Mouse (Mus musculus) brown adipose tissue, adult 24 weeks (tissue): Measurements from ENCODE around the gene Fam72a. TPM values are rescaled to one million over a fixed set of nuclear protein-coding genes. Genes with fewer than 3 reads are reported as not detected.
"Not testable (repeated sequence)": the region's sequence is repeated elsewhere in the genome, so short reads cannot be mapped to it uniquely, and the experiment has no call there.

Source experiments
- H3K27ac ChIP-seq: fragments of 200-500 bp; replicated peaks from 2 replicates; pipeline ENCODE4 v1.5.1; 2012; ENCODE audit warnings: low read depth, mild to moderate bottlenecking, low read length
- H3K4me1 ChIP-seq: fragments of 200-500 bp; 2 replicates; pipeline ENCODE4 v1.6.1; 2012; ENCODE audit warnings: low read length, mixed read lengths; ENCODE audit not compliant: control insufficient read depth, insufficient read depth, insufficient read length
- H3K4me3 ChIP-seq: fragments of 200-500 bp; 2 replicates; pipeline ENCODE4 v1.5.1; 2012; ENCODE audit warnings: low read depth, mild to moderate bottlenecking, low read length, moderate library complexity; ENCODE audit not compliant: insufficient read depth
- polyA plus RNA-seq: library from polyadenylated mRNA; stranded (reverse); fragments of >200 nt; gene quantifications from 2 replicates; pipeline ENCODE4 v1.2.4, GENCODE M21; 2012; ENCODE audit not compliant: missing spikeins, insufficient read depth, insufficient read length

Fam72a gene
- polyA plus RNA-seq, 1 experiment: 0.79 TPM

DNA sequence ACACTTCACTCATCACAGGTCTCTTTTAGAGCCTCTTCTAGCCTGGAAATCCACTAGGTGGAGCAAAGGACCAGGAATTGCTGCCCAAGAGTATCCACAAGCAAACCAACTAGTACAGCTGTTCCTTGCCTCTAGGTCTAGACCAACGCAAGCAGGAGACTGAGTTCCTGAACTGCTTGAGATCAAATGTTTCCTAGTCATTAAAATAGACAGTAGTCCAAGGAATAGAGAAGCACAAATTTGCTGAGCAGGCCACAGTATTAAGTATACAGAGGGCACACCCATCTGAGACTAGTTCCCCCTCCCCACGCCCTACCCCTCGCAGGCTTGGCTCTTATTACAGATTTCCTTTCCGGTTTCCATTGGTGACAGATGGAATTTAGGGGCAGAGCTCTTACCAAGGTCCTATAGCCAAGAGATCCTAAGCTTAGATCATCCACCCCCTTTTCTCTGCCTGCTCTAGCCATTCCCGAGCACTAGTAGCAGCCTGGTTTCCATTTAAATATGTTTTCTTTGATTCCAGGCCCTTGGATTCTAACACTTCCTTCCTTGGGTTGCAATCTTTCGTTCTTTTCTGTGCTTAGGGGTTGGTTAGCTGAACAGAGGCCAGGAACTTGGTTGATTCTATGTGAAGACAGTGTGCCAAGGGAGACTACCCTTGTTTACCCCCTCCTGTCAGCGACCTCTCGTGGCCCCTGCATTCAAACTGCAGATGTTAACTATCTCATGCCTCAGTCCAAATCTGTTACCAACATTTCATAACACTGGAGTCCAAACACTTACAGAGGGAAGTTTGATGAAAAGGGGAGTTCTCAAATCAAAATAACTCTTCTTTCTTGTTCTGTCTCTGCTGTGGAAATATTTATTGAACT is 21.0 kb downstream of the Fam72a start:
- Histone ChIP-seq H3K27ac (peak overlapping the region; percentile 39), H3K4me3 (no peak overlapping the region), H3K4me1 (no peaks in the 10 kb centered on the region)

DNA sequence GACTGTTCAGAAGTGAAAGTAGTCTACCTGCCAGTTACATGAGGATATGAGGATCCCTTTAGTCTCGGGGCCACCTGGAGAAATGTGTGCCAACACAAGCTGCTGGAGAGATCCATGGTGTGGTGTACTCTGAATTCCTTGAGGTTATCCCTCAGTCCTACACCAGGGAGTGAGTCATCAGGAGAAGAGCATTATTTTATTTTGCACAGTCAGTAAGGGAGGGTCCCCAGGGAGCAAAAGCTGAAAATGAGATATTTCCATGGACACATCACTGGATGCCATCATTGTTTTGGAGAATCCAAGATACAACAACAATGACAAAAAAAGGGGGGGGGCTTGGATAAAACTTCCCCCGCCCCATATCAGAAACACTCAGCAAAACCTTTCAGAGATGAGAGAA is 24.3 kb downstream of the Fam72a start:
- Histone ChIP-seq H3K27ac (no peak overlapping the region), H3K4me3 (no peak overlapping the region), H3K4me1 (no peaks in the 10 kb centered on the region)

DNA sequence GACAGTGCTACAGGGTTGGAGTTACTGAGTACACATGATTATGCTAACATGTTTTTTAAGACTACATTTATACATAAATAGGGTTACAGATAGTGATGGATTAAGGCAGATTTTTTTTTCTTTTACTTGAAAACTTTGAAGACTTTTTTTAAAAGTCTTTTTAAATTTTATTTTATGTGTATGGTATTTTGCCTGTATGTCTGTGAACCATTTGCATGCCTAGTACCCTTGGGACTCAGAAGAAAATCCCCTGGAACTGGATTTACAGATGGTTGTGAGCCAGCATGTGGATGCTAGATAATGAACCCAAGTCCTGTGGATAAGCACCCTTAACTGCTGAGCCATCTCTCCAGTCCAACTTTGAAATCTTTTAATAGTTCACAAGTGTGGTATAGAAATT is 25.7 kb downstream of the Fam72a start:
- no peak overlapping the region for H3K4me3 ChIP-seq
- H3K4me1 ChIP-seq: no peaks in the 10 kb centered on the region
- H3K27ac ChIP-seq: no peak overlapping the region

DNA sequence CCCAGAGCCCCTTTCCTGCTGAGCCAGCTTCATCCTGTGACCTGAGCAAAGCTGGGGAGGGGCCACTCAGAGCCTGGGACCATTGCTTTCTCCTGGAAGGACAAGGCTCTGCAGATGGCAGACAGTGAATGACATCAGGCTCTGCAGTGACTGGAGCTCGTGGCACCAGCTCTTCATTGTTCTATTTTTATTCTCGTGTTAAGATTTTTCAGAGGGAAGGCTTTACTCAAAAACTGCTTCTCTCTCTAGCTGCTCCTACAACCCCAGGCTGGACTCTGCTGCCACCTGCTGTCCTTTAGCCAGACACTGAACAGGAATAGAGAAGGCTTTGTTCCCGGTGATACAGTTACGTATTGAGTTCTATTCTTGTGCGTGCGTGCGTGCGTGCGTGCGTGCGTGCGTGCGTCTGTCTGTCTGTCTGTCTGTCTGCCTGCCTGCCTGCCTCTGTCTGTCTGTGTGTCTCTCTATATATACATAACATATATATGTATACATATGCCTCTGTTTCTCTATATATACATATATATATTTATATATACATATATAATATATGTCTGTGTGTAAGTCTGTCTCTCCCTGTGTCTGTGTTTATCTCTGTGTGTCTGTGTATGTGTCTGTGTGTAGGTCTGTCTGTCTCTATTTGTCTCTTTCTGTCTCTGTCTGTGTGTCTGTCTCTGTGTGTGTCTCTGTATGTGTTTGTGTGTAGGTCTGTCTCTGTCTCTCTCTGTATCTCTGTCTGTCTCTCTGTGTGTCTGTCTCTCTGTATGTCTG is 27.5 kb downstream of the Fam72a start:
- Histone ChIP-seq H3K27ac (no peak overlapping the region), H3K4me3 (no peak overlapping the region), H3K4me1 (no peaks in the 10 kb centered on the region)

DNA sequence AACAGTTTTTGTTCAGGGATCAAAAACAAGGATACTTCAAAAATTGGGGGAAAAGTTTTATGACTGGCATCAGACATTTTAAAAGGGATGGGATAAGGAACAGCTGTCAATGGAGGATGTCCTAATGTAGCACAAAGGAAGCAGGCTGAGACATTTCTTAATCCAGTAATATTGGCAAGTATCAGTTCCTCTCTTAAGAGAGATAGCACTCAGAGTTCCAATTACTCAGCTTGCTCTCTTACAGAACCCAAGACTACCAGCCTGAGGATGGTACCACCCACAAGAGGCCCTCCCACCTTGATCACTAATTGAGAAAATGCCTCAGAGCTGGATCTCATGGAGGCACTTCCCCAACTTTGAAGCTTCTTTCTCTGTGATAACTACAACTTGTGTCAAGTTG is 32.8 kb downstream of the Fam72a start:
- Histone ChIP-seq H3K27ac (no peak overlapping the region; the same call in 1 of the 2 replicates), H3K4me1 (no peaks in the 10 kb centered on the region), H3K4me3 (no peak overlapping the region)

DNA sequence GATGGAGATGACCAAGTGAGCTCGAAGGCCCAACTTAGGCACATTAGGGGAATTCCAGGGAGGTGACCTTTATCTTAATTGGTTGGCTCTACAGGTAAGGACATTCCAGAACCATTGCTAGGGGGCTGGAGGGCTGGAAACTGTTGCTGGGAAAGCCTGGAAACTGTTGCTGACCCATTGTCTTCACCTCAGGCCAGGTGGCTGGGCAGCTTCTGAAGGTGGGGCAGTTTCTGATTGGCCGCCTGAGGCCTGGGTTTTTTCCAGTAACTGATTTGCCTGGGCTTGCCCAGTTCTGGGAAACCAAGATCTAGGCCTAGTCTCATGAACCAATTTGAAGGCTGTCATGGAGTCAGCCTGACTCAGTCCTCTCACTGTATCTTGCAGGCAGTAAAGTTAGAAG is 34.4 kb downstream of the Fam72a start:
- H3K4me3 ChIP-seq: no peak overlapping the region
- H3K27ac ChIP-seq: no peak overlapping the region
- H3K4me1 ChIP-seq: no peaks in the 10 kb centered on the region

DNA sequence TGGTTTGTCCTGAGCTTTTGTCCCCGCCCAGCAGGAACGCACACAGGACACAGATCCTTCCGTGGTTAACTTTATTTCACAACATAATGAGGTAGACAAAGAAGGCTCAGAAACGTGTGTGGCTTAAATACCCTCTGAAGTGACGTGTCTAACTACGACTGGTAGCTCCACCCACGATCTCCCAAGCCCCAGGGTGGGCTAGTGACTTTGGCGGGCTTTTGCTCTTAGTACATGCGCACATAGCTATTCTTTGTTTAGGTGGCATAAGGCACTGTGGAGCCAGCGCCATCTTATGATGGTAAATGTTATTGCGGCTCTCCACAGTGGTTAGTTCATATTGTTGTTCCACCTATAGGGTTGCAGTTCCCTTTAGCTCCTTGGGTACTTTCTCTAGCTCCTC is 38.4 kb downstream of the Fam72a start:
- H3K27ac ChIP-seq, H3K4me1 ChIP-seq, H3K4me3 ChIP-seq: not testable (repeated sequence)

DNA sequence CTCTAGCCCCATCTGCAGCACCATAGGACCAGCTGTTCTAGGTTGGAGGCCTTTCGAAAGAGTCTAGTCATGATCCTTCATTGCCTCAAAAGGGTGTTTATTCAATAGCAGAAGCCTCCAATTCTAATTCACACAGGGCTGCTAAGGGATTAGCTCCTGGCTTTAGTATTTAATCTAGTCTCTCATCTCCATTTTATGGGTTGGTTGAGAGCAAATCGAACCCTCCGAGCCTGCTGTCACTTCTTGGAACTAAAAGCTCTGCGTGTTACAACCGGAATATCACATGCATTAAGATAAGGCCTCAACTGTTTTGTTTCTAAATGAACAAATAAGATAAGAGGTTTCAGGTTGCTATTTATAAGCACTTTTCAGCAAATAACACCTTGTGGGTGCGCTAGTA is 42.0 kb downstream of the Fam72a start:
- H3K4me1 ChIP-seq: no peaks in the 10 kb centered on the region
- H3K4me3 ChIP-seq: no peak overlapping the region
- H3K27ac ChIP-seq: no peak overlapping the region

DNA sequence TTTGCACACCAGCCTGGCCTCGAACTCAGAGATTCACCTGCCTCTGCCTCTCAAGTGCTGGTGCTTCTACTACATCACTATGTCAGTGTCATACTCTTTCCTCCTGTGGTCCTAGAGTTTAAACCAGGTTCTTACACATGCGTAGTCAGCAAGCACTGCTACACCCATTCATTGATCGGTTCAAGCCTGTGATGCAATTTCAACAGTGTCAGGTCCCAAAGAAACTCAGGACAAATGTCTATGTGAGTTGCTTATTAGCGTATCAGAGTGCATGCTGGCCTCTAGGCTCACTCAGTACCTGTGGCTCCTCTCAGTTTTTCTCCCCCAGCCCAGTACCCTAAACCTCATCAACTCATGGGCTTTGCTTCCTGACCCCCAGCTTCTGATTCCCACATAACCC is 42.7 kb downstream of the Fam72a start:
- Histone ChIP-seq H3K4me1 (no peaks in the 10 kb centered on the region), H3K27ac (no peak overlapping the region), H3K4me3 (no peak overlapping the region)

DNA sequence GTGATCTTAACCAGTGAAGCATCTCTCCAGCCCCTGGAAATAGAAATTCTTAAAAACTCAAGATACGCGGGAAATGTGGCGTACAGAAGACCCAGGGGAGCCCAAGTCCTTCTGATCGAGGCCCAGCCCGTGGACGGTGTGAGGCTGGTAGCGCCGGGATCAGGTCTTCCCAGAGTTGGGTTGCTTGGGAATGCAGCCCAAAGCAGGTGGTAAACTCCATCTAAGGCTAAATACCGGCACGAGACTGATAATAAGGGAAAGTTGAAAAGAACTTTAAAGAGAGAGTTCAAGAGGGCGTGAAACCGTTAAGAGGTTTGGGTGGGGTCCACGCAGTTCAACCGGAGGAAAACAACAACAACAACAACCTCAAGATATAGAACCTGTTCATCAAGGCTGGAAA is 46.0 kb downstream of the Fam72a start:
- Histone ChIP-seq H3K4me3 (no peak overlapping the region), H3K27ac (no peak overlapping the region), H3K4me1 (no peaks in the 10 kb centered on the region)

DNA sequence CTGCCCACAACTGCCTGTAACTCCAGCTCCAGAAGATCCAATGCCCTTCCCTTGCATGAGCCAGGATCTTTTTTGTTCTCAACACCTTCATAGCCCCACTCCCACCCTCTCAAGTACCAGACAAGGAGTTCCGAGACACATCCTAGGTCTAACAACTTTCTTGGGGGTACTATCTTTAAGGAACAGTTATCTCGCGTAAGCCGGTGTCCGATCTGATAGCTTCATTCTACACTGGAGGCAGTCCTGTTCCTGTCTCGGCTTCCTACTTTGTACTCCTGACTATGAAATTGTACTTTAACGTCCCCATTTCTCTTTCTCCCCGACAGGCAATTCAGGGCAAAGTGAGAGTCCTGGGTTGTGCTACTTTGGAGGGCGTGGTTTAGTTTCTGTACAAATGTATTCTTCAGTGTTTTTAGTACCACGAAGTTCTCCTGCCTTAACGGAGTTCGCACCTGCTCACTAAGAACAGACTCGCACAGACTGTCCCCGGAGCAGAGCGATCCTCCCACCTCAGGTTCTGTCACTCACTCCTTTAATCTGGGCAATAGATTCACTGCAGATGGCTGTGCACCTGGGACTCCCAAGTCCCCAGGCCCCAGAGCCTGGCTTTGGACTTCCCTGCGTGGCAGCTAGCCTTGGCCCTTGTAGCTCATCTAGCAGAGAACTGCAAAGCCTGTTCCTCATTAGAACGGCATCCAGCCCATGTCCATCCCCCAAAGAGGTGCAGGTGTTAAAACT is 51.4 kb downstream of the Fam72a start:
- Histone ChIP-seq H3K27ac (no peak overlapping the region), H3K4me1 (no peaks in the 10 kb centered on the region), H3K4me3 (no peak overlapping the region)

DNA sequence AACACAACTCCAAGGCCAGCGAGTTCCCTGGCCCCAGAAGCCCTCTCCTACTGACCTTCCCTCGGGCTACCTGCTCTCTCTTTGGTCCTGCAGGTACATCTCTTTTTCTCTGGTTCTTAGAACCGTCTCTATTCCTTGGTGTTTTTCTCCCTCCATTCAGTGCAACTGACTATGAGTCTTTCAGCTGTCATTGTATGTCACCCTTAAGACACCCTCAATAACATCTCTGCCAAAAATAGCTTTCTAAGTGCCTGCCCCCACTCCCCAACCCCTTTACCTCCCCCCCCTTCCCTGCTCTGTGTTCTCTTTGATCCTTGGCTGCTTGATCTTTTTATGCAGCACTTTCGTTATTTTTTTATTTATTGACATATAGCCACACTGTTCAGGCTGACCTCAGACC is 52.7 kb downstream of the Fam72a start:
- no peak overlapping the region for H3K27ac ChIP-seq
- no peak overlapping the region for H3K4me3 ChIP-seq
- H3K4me1 ChIP-seq: no peaks in the 10 kb centered on the region

DNA sequence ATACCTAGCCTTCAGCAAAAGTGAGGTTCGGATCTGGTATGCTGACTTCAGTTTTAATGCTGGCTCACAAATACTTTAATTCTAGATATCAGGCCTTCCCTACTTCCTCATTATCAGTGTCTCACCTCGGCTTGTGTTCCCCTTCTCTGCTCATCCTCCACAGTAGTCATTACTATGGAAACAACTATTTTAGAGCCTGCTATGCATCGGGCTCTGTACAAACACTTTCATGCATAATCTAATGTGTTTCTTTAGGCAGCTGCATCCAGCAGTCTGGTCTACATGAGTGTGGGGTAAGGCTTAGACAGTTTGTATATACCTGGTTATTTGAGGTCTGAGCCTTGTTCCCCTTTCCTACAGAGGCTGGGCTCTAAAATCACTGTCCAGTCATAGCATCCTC is 55.9 kb downstream of the Fam72a start:
- no peak overlapping the region for H3K27ac ChIP-seq
- no peak overlapping the region for H3K4me3 ChIP-seq
- H3K4me1 ChIP-seq: no peaks in the 10 kb centered on the region

DNA sequence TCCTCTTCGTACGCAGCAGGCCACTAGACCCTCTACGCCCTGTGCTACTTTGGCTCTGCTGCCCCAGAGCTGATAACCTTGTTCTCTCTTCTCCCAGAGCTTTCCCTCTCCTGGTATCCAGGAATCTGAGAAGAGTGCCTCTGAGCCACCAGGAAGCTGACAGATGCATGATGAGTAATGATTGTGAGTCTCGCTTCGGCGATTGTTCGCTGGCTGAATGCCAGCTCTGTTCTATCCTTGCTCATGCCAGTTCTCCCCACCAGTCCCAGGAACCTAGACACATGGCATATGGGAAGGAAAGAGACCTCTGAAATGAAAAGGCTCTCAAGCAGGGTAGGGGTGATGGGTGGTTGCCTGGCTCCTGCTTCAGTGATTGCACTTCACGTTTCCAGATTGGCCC is 59.1 kb downstream of the Fam72a start:
- Histone ChIP-seq H3K4me1 (no peaks in the 10 kb centered on the region), H3K4me3 (no peak overlapping the region), H3K27ac (no peak overlapping the region)
